Mouse (Mus musculus) bone marrow, adult 2 months (tissue): Measurements from ENCODE around the gene 1700123O20Rik.

Experiments
- CTCF ChIP-seq: fragments of 200-500 bp; IDR thresholded peaks from 2 replicates; pipeline ENCODE4 v1.5.1; 2011; ENCODE audit warnings: low read length, control low read depth; ENCODE audit not compliant: control insufficient read depth, insufficient read depth
- POLR2A ChIP-seq: fragments of 200-500 bp; IDR thresholded peaks from 2 replicates; pipeline ENCODE4 v1.6.1; 2011; ENCODE audit warnings: low read depth, mild to moderate bottlenecking, control low read depth, low read length, borderline replicate concordance; ENCODE audit not compliant: control insufficient read depth

DNA sequence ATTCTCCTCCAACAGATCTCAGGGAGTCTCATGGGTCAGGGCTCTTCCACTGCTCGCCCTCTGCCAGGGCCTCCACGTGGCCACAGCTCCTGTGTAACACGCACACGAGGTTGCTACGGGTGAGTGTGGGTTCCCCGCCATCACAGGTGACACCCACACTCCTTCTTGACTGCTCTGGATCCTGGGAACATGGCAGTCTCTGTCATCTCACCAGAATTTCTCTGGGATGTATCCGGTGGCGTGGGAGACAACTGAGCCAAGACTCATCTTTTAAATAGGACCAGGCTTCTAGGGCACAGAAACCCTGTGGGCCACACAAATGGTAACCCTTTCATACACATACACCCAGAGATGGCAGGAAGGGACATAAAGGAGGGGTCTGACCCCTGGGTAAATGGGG, 46.2 kb downstream of the 1700123O20Rik start:
- no peak for TF ChIP-seq CTCF
- no peak for TF ChIP-seq POLR2A
